Mouse (Mus musculus): ENCODE data around the gene Opa1.

Opa1 gene

GRCm38 (mm10) chr16:29656901-29657300 is 77.8 kb downstream of the Opa1 start:
- DNase-seq: no peak

- DNase-seq: no peak
Observed at GRCm38 (mm10) chr16:29657650-29658548, 78.8 kb downstream of the Opa1 start.

- no peak for DNase-seq
Observed at GRCm38 (mm10) chr16:29659101-29659810, 80.1 kb downstream of the Opa1 start.

GRCm38 (mm10) chr16:29663042-29663758 is 84.1 kb downstream of the Opa1 start:
- DNase-seq: no peak

- no peak for DNase-seq
Observed at GRCm38 (mm10) chr16:29664392-29664791, 85.3 kb downstream of the Opa1 start.

GRCm38 (mm10) chr16:29666991-29667701 is 88.0 kb downstream of the Opa1 start:
- DNase-seq: no peak

GRCm38 (mm10) chr16:29667702-29668061 is 88.5 kb downstream of the Opa1 start:
- no peak for DNase-seq

- no peak for DNase-seq
Observed at GRCm38 (mm10) chr16:29668451-29668850, 89.3 kb downstream of the Opa1 start.

GRCm38 (mm10) chr16:29670806-29671205 is 91.7 kb downstream of the Opa1 start:
- no peak for DNase-seq

GRCm38 (mm10) chr16:29673230-29673629 is 94.1 kb downstream of the Opa1 start:
- no peak for DNase-seq

- no peak for DNase-seq
Observed at GRCm38 (mm10) chr16:29679607-29680006, 100.5 kb downstream of the Opa1 start.

GRCm38 (mm10) chr16:29680548-29681175 is 101.5 kb downstream of the Opa1 start:
- no peak for DNase-seq

- DNase-seq: no peak
Observed at GRCm38 (mm10) chr16:29682555-29683431, 103.7 kb downstream of the Opa1 start.

GRCm38 (mm10) chr16:29683563-29683962 is 104.4 kb downstream of the Opa1 start:
- DNase-seq: no peak

- no peak for DNase-seq
Observed at GRCm38 (mm10) chr16:29684111-29684510, 105.0 kb downstream of the Opa1 start.

- no peak for DNase-seq
Observed at GRCm38 (mm10) chr16:29684641-29685040, 105.5 kb downstream of the Opa1 start.

- DNase-seq: no peak
Observed at GRCm38 (mm10) chr16:29686141-29686540, 107.0 kb downstream of the Opa1 start.

GRCm38 (mm10) chr16:29687987-29688885 is 109.1 kb downstream of the Opa1 start:
- DNase-seq: no peak

- no peak for DNase-seq
Observed at GRCm38 (mm10) chr16:29689187-29689819, 110.2 kb downstream of the Opa1 start.

Data from cerebellum, adult 18-20 months (tissue).